Mouse (Mus musculus) C2C12 (cell line): ENCODE measurements around the gene Clec4f.

Experiments used
- CTCF ChIP-seq: IDR thresholded peaks from one replicate; pipeline ENCODE4 v1.5.1; 2011; ENCODE audit not compliant: control insufficient read depth, insufficient read depth, insufficient read length
- MAX ChIP-seq: IDR thresholded peaks from one replicate; pipeline ENCODE4 v1.6.1; 2011; ENCODE audit warnings: mild to moderate bottlenecking, control low read depth
- USF1 ChIP-seq: IDR thresholded peaks from one replicate; pipeline ENCODE4 v1.6.1; 2011; ENCODE audit warnings: low read depth, mild to moderate bottlenecking, control low read depth, moderate library complexity

DNA sequence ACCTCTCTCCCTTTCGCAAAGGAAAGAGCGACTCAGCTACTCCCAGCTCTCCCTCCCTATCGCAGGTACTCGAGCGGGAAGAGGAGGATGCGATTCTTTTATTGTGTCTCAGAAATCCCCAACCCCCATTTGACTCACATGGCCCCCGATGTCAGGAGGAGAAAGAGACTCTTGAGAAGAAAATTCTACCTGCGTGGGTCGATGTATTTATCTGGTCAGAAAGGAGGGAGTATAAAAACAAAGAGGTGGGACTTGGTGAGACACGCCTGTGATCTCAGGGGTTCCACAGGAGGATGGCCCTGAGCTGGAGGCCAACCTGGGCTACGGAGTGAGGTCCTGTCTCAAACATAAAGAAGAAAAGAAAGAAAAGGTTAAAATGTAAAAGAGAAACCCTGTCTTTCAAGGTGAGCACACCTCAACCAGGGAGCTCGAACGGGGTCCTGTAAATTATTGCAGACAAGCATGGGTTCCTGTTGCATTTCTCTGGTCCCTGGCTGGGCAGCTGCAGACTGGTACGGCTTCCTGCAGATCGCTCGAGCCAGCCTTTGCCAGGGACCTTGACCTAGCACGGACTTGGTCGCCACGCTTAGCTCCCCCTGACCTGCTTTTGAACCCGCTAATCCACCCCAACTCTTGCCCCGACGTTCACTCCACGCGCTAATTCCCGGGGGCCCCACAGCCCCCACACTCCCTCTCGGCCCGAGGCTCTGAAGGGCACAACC is 47.2 kb upstream of the Clec4f start:
- TF ChIP-seq CTCF (no peak), USF1 (no peak), MAX (no peak)
